Mouse (Mus musculus) lung, postnatal 14 days (tissue): ENCODE measurements at regions not wholly inside any gene's neighbourhood (a gene's known extent, or its start where the extent isn't known, plus 50 kb on each side); places are given as distances from the start of the nearest gene placed in this dataset.
A peak's percentile ranks its signal among the peaks of the same experiment; 100 is the strongest.

Source experiments
- DNase-seq: peaks from one replicate; pipeline ENCODE4 v3.0.0; 2021

- peak; percentile 57 for DNase-seq
Measured at GRCm38 (mm10) chr3:9200156-9200555, 409.7 kb downstream of the Zfp704 start.

DNA sequence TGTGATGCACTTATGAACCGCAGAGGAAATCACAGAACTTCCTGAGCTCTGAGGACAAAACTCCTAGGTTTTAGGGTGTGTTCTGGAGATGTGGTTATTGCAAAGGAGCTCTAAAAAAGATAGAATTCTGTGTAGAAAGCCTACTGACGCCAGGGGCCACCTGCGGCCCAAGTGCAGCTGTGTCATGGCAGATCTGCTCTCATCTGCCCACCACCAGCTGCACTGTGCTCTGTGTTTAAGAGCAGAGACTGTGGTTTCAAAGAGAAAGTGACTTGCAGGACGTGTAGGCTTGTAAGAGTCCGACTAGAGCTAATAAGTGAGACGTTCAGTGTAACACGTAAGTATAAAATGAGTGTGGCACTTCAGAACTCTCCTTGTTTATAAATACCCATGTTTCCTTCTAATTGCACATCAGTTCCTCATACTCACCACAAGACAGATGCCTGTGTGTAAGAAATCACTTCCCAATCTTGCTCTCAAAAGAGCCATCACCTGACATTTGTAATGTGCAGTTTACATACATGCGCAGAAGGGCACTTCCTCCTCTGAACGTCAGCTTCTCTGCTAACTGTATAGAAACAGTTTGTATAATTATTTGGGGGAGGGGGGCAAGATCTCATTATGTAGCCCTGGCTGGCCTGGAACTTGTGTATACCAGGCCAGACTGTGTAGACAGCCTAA lies 411.1 kb downstream of the Zfp704 start:
- peak; percentile 7 for DNase-seq

GRCm38 (mm10) chr3:9195781-9196180 lies 414.1 kb downstream of the Zfp704 start:
- no peak for DNase-seq

- peak; percentile 65 for DNase-seq
Measured at GRCm38 (mm10) chr3:9189366-9190287, 420.3 kb downstream of the Zfp704 start.

GRCm38 (mm10) chr3:9186364-9187120 lies 423.3 kb downstream of the Zfp704 start:
- DNase-seq: no peak

GRCm38 (mm10) chr3:9181576-9181975 lies 428.3 kb downstream of the Zfp704 start:
- no peak for DNase-seq

- DNase-seq: no peak
Measured at GRCm38 (mm10) chr3:9179641-9180040, 430.2 kb downstream of the Zfp704 start.

DNA sequence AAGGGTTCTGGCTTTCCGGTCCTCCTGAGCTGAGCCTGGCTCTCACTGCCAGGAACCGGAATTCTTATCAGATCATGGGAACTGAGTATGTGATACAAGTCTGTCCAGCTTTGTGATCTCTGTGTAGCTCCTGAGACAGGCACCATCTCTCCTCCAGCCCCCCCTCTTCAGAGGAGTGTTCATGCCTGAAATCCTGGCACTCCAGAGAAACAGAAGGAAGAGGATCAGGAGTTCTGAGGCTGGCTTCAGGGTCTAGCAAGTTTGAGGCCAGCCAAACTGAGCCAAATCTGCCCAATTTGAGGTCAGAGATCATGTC lies 435.4 kb downstream of the Zfp704 start:
- no peak for DNase-seq

DNA sequence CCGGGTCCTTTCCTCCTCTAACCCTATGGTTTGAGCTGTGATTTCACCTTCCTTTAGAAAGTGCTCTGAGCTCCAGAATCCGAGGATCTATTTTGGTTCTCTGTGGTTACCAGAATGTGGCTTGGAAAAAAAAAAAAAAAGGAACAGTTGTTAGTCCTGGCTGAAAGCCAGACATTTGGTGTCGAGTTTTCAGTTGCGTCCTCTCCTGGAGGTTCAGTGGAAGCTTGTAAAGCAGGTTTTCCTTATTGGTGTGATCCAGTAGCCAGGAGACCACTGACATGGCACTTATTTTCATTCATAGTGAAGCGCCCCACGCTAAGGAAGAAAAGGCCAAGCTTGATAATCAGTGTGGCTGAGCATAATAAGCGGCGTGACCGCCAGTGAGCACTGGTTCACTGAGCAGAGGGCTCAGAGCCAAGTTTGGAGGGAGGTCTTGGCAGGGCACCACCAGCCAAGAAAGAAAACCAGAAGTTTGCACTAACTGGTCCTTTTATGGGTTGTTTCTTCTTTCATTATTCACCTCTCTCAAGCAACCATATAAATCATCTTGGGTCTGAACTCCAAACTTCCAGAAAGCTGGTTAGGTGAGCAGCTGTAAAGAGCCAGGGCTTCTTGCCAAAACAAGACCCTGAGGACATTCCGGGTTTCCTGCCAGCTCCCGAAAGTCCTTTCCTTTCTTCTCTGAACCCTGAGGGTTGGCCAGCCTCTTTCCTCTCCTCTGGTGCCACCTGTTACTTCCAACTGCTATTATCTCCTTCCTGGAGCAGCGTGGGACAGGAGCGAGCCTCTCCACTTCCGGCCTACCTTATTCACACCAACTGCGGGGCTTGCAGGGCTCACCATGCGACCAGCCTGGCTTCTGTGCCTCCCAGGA lies 436.0 kb downstream of the Zfp704 start:
- peak; percentile 68 for DNase-seq

- no peak for DNase-seq
Measured at GRCm38 (mm10) chr3:9171970-9172369, 437.9 kb downstream of the Zfp704 start.

DNA sequence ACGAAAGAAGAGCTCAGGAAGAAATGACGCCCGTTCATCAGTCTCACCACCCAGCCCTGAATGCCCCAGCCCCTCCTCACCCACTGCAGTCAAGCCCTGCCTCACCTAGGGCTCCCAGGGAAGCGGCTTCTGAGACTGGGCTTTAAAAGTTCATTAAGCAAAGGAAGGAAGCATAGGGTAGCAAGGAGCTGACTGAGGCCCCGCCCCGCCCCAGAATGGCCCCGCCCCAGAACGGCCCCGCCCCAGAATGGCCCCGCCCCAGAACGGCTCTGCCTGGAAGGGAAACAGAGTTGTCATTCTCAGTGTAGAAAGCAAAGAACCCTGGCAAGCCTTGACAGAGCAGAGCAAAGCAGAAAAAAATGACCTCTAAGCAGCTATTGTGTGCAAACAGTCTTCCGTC lies 440.9 kb downstream of the Zfp704 start:
- no peak for DNase-seq

DNA sequence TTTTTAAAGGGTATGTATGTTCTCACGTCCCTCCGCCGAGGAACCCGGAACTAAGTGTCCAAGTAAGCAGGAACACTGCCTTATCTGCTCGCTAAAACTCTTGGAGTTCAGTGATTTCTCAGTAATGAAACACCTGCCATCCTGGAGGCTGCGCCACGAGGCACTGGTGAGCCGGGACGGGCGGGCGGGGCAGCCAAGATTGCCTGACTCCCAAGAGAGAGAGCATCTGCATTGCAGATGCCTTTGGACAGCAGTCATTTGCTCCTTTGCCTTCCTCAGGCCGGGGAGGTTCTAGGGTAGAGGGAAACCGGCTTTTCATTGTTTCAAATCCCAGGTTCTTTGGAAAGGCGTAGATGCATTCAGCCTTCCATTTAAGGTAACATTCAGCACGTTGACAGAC lies 450.8 kb downstream of the Zfp704 start:
- no peak for DNase-seq

GRCm38 (mm10) chr3:9154172-9154571 lies 455.7 kb downstream of the Zfp704 start:
- no peak for DNase-seq

DNA sequence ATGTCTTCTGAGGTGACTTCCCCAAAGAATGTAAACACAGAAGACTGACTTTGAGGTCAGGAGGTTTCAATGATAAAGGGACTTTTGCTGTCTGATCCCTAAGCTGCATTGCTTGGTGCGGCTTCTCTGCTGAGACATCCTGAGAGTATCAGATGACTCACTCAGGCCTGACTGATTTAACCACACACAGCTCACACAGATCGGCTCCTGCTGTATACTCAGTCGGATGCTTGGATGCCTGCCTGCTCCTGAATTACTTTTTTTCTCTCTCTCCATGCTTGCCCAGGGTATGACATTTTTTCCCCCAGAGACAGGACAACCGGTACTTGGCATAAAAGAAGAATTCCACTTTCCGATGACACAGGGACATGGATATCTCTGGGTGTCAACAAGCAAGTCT lies 456.2 kb downstream of the Zfp704 start:
- DNase-seq: no peak

DNA sequence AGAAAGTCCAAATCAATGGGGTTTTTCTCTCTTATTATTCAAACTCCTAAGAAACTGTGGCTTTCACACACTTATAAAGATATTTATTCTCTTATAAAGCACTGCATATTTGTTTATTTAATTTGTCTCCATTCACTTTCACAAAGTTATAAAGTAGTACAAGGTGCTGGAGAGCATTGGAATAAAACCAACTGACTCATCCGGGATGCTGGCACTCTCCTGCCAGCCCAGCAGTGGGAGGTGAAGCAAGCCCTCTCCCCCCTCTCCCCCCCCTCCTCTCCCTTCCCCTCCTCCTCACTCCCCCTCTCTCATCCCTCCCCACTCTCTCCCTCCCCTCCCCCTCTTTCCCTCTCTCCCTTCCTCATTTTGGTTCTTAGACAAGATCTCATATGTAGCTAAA lies 457.6 kb downstream of the Zfp704 start:
- no peak for DNase-seq

- no peak for DNase-seq
Measured at GRCm38 (mm10) chr3:9151590-9151989, 458.3 kb downstream of the Zfp704 start.

DNA sequence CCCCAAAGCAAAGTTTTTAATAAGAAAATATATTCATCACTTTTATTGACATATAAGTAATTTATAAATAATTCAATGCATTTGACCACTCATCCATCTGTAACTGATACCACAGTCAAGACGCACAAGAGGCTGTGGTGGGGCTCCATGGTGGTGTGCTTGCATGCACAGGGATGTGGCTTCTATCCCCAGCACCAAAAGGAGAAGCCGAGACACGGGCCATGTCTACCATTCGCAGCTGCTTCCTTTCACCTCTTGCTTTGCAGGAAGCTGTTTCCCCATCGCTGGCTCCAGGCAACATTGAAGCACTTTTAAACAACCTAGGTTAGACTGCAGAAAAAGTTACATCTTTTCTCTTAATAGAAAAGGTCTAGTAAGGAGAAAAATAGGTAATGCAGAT lies 461.3 kb downstream of the Zfp704 start:
- DNase-seq: no peak

- DNase-seq: no peak
Measured at GRCm38 (mm10) chr3:9146481-9146880, 463.4 kb downstream of the Zfp704 start.

DNA sequence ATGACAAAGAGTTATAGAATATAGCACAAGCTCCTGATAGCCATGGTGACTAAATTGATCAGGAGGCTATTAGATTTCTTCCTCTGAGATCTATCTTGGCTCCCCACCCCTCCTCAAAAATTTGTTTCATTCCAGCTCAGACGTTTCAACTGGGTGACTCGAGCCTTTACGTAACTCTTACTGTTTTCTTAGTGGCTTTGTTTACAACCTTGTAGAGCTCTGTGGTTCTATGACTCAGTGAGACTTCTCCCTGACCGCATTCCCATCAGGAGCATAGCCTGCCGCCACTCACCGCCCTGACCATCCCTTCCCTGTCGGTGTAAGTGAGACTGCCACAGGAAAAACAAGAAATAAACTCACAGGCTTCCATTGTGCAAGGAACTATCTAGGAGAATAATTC lies 464.3 kb downstream of the Zfp704 start:
- DNase-seq: no peak

GRCm38 (mm10) chr3:9141836-9142235 lies 468.0 kb downstream of the Zfp704 start:
- DNase-seq: no peak

GRCm38 (mm10) chr3:9137131-9137874 lies 472.6 kb downstream of the Zfp704 start:
- DNase-seq: no peak

- no peak for DNase-seq
Measured at GRCm38 (mm10) chr3:9133991-9134390, 475.9 kb downstream of the Zfp704 start.
